Mouse (Mus musculus) CD8-positive naive resting alpha-beta T cell, adult 2 months (primary cell): ENCODE measurements at regions not wholly inside any gene's neighbourhood (a gene's known extent, or its start where the extent isn't known, plus 50 kb on each side); places are given as distances from the start of the nearest gene placed in this dataset.

ENCODE experiments used
- DNase-seq, 2 experiments: peaks; one replicate each; pipeline ENCODE4 v3.0.0; 2022; ENCODE audit warnings: low read depth in 2 of 2, low spot score in 2 of 2

- no peak for DNase-seq
Measured at GRCm38 (mm10) chrX:142623882-142624281, 57.3 kb upstream of the Tmem164 start.
